Mouse (Mus musculus) macrophage (primary cell): ENCODE measurements around the gene Gpatch8. TPM values are rescaled to one million over a fixed set of nuclear protein-coding genes. Genes with fewer than 3 reads are reported as not detected.
A peak's percentile ranks its signal among the peaks of the same experiment; 100 is the strongest.

Experiments used
- H3K27ac ChIP-seq: fragments of 350-480 bp; formaldehyde crosslinking; 2 replicates; pipeline ENCODE4 v1.9.0; 2021
- H3K36me3 ChIP-seq: fragments of 350-480 bp; formaldehyde crosslinking; 2 replicates; pipeline ENCODE4 v1.9.0; 2021; ENCODE audit errors: inconsistent target
- H3K4me3 ChIP-seq: fragments of 350-480 bp; formaldehyde crosslinking; 2 replicates; pipeline ENCODE4 v1.9.0; 2021; ENCODE audit errors: inconsistent target
- H3K79me2 ChIP-seq: fragments of 350-480 bp; formaldehyde crosslinking; 2 replicates; pipeline ENCODE4 v1.9.0; 2021; ENCODE audit errors: inconsistent target
- WGBS: methylation state at CpG from one replicate; pipeline ENCODE4 v1.1.7; 2026; ENCODE audit warnings: inconsistent platforms; ENCODE audit not compliant: missing documents; 5-methylcytosine and 5-hydroxymethylcytosine counted together
- polyA plus RNA-seq: library from polyadenylated mRNA; stranded (reverse); fragments of 250-400 nt; gene quantifications from 3 replicates; pipeline ENCODE4 v1.2.4, GENCODE M21; 2018; ENCODE audit warnings: inconsistent platforms

The Gpatch8 gene
- polyA plus RNA-seq, 1 experiment from 2014 or later = 21.0 TPM

- Histone ChIP-seq H3K4me3 (peak overlapping the region; percentile 97), H3K79me2 (peaks cover 69% of the 10 kb centered on the region), H3K27ac (peak overlapping the region; percentile 99), H3K36me3 (peaks cover 37% of the 10 kb centered on the region)
- WGBS = 58% methylated on average over 6 of the region's 6 CpGs
Observed at GRCm38 (mm10) chr11:102432896-102433295, 123.3 kb downstream of the Gpatch8 start.

GRCm38 (mm10) chr11:102432115-102432843 is 123.9 kb downstream of the Gpatch8 start:
- Histone ChIP-seq H3K79me2 (peaks cover 75% of the 10 kb centered on the region), H3K4me3 (peak overlapping the region; percentile 97), H3K27ac (peak overlapping the region; percentile 99), H3K36me3 (peaks cover 38% of the 10 kb centered on the region)
- WGBS = under 1% methylated on average over 13 of the region's 16 CpGs

DNA sequence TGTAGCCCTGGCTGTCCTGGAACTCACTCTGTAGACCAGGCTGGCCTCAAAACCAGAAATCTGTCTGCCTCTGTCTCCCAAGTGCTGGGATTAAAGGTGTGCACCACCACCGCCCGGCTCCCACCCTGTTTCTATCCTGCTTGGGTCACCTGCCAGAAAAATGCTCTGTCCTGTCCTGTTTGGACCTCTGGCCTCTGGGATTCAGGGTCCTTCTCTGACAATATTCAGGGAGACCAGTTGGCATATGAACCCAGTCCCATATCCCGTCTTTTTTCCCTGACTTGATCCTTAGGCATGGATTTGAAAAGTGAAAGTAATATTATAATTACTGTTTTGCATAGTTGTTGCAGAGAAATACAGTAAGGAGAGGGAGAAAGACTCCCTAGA is 124.5 kb downstream of the Gpatch8 start:
- 37% methylated on average over 3 of the region's 3 CpGs for WGBS
- Histone ChIP-seq H3K36me3 (peaks cover 43% of the 10 kb centered on the region), H3K79me2 (peaks cover 81% of the 10 kb centered on the region), H3K4me3 (peak overlapping the region; percentile 97), H3K27ac (peak overlapping the region; percentile 99)

DNA sequence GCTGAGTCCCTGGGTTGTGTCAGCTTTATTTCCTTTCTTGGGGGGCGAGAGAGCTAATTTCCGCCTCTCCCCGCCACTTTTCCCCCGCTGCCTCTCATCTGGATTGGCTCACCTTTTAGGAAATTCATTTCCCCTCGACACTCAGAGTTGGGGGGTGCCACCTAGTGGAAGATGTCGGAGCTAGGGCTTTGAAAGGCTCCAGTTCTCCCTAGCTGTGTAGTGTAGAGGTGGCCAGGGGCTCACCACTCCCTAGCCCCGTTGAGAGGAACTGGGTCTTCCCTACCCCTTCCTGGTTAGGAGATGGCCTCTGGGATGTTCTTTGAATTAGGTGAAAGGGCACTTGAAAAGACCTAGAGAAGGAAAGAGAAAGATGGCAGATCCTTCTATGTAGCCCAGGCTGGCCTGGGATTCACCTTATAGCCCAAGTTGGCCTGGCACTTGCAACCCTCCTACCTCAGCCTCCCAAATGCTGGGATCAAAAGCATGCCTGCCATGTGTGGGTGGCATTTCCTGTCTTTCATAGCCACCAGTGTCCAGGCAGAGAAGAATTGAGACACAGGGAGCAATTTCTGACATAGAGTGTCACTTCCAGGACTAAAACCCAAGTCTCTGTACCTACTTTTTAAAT is 125.1 kb downstream of the Gpatch8 start:
- peaks cover 39% of the 10 kb centered on the region for H3K36me3 ChIP-seq
- peak overlapping the region; percentile 99 for H3K27ac ChIP-seq
- peak overlapping the region; percentile 97 for H3K4me3 ChIP-seq
- 0% methylated on average over 7 of the region's 7 CpGs for WGBS
- peaks cover 87% of the 10 kb centered on the region for H3K79me2 ChIP-seq

DNA sequence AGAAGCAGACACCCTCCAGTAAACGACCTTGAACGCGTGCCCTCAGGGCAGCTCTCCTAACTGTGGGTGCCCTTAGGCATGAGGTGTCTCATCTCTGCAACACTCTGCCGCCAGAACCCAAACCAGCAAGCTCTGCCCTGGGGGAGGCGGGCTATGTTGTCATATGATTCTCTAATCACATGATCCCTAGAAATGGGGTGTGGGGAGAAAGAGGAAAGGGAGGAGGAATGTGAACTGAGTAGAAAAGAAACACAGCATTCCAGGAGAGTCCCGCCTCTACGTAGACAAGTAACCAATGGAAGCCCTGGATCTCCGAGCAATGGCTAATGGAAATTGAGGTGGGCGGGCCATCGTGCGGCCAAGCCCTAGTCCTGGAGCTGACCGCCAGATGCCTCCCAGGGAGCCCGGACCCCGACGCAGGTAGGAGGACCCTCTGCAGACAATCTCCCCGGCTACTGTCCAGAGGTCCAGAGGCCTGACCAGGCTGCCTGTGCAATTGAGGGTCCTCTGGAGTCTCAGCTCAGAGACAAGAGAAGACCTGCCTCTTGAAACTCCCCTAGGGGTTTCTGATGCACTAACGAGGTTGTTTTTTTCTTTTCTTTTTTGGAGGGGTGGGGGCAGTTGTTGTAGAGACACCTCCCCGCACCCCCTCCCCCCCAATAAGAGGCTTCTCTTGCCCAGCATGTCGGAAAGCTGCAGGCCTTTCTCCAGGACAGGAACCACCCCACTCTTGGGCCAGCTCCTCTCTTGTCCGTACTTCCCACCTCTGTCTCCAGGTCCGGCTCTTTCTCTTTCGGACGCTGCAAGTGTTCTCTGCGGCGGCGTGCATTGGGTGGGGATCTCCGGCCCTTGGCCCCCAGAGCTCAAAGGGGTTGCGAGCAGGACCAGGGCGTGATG is 125.8 kb downstream of the Gpatch8 start, which contains the start of gene Grn:
Gene Grn, plus strand, starts transcription at position 195 of the 897 bp plus-strand sequence.
- Histone ChIP-seq H3K4me3 (peak within 1 kb of the TSS; percentile 97), H3K79me2 (peaks cover 86% of the 10 kb centered on the region), H3K27ac (peak within 1 kb of the TSS; percentile 99), H3K36me3 (peaks cover 31% of the 10 kb centered on the region)
- 0% methylated on average over 27 of the region's 29 CpGs for WGBS

DNA sequence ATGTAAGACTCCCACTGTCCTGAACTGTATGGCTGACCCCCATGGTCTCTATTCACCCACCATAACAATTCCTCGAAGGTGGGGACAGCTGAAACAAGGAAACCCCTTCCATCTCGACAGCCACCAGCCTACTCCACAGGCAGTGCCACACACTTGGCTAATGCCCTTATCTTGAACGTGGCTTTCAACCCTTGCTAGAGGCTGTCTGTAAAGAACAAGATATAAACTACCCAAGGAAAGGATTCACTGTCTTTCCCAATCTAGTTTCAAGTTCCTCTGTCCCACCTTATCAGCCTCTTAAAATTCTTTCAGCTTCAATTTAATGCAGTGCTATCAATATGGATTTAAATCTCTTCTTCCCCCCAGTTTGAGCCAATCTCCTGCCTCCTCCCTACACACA is 126.6 kb downstream of the Gpatch8 start:
- H3K4me3 ChIP-seq = peak overlapping the region; percentile 97
- peak overlapping the region; percentile 99 for H3K27ac ChIP-seq
- peaks cover 78% of the 10 kb centered on the region for H3K79me2 ChIP-seq
- 16% methylated on average over 3 of the region's 3 CpGs for WGBS
- H3K36me3 ChIP-seq = peaks cover 23% of the 10 kb centered on the region

GRCm38 (mm10) chr11:102428981-102429540 is 127.1 kb downstream of the Gpatch8 start:
- 9% methylated on average over 8 of the region's 8 CpGs for WGBS
- Histone ChIP-seq H3K27ac (peak overlapping the region; percentile 99), H3K4me3 (peak overlapping the region; percentile 97), H3K36me3 (peaks cover 20% of the 10 kb centered on the region), H3K79me2 (peaks cover 73% of the 10 kb centered on the region)

Other genes with a start within 250 kb of the Gpatch8 start
- 44.6 to 66.0 TPM (median 62.1 TPM) in 3 replicates for gene Ubtf, start 236.7 kb downstream of the Gpatch8 start, polyA plus RNA-seq
- gene Slc4a1, start 190.2 kb downstream of the Gpatch8 start, polyA plus RNA-seq = not detected in 3 replicates
- gene Rundc3a, start 163.0 kb downstream of the Gpatch8 start, polyA plus RNA-seq = 0.12 to 1.0 TPM (median 0.30 TPM) in 3 replicates
- gene Slc25a39, start 148.4 kb downstream of the Gpatch8 start, polyA plus RNA-seq = 110 to 131 TPM (median 120 TPM) in 3 replicates
- gene Grn, start 126.1 kb downstream of the Gpatch8 start, polyA plus RNA-seq = 2,366 to 2,992 TPM (median 2,461 TPM) in 3 replicates
- gene Fam171a2, start 108.7 kb downstream of the Gpatch8 start, polyA plus RNA-seq = not detected in 3 replicates
- 0.73 to 0.90 TPM (median 0.79 TPM) in 3 replicates for gene Itga2b, start 86.3 kb downstream of the Gpatch8 start, polyA plus RNA-seq
- not detected in 3 replicates for gene Gm11627, start 23.1 kb upstream of the Gpatch8 start, polyA plus RNA-seq
- gene Fzd2, start 48.0 kb upstream of the Gpatch8 start, polyA plus RNA-seq = not detected in 3 replicates
- gene Meioc, start 107.3 kb upstream of the Gpatch8 start, polyA plus RNA-seq = not detected in 3 replicates
- gene Ccdc43, start 141.4 kb upstream of the Gpatch8 start, polyA plus RNA-seq = 19.1 to 24.1 TPM (median 22.5 TPM) in 3 replicates
- 0.16 TPM in 1 of 3 replicates, not detected in the others for gene Adam11, start 205.0 kb upstream of the Gpatch8 start, polyA plus RNA-seq